Mouse (Mus musculus) heart, postnatal 0 days (tissue): ENCODE measurements around the gene Ercc6.

Experiments used
- CTCF ChIP-seq: IDR thresholded peaks from 2 replicates; pipeline ENCODE4 v1.5.1; 2016; ENCODE audit warnings: antibody characterized with exemption, control low read depth, low read depth
- EP300 ChIP-seq: IDR thresholded peaks from 2 replicates; pipeline ENCODE4 v1.6.1; 2016; ENCODE audit warnings: antibody characterized with exemption, low read depth

GRCm38 (mm10) chr14:32546676-32547075, 33.4 kb downstream of the Ercc6 start:
- TF ChIP-seq CTCF (no peak), EP300 (no peak)
